Mouse (Mus musculus) lung, postnatal 10 days (tissue): ENCODE measurements around the gene Nbea.

Experiments
- DNase-seq: peaks from one replicate; pipeline ENCODE4 v3.0.0; 2021

Nbea gene

DNA sequence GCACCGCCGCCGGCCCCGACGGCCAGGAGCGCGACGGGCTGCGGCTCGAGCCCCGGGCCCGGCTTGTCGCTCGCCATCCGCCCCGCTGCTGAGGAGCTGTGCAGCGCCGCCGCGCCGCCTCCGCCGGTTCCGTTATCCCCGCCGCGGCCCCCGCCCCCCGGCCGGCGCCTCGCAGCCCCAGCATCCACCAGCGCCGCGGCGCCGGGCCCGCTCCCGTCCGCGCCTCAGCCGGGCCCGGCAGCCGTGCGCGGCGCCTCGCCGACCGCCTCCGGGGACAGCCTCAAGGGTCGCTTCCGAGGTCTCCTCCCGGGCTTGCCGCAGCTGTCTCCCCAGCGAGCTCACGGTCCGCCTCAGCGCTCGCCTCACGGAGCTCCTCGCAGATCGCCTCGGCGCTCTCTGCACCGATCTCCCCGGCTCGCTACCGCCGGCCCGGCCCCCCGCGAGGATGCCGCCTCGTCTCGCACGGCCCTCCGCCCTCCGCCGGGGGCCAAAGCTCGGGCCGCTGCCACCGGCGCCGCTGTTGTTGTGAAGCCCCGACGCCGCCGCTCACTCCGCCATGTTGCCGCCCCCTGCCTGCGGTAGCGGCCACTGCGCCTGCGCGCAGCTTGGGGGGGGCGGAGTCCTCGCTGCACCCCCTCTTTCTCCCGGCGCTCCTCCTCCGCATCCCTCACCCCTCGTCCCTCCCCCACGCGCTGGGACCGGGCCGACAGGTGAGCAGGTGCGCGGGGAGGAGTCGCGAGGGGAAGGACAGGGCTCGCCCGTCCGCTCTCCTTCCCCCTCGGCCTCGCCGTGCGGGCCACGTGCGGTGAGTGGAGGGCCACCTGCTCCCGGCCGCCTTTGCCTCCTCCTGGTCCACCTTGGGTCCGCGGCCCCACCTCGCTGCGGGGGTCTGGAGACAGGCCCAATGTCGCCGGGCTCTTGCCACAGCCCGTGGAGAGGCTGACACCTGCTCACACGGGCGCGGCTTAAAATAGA lies at the start of gene Nbea:
TSS of gene Nbea (minus strand) at position 543 of the 975 bp plus-strand sequence.
- peak; percentile 88 for DNase-seq

DNA sequence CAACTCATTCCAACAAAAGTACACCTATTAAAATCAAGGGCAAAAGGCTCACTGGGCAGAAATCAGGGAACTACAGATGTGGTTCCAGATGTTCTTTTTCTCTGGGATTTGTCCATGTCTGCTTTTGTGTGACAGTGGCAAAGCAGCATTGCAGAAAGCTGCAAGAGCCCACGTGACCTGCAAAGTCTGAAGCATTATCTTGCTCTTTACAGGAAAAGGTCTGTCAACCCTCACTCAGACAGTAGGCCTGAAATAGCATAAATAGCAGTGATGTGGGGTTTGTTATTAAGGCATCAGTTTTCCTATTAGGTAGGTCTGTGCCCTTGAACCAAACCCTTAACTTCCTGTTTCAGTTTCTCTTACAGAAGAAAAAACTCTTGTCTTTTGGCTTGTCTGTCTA lies 45.8 kb upstream of the Nbea start:
- no peak for DNase-seq

GRCm38 (mm10) chr3:56215989-56216388 lies 32.5 kb upstream of the Nbea start:
- no peak for DNase-seq

DNA sequence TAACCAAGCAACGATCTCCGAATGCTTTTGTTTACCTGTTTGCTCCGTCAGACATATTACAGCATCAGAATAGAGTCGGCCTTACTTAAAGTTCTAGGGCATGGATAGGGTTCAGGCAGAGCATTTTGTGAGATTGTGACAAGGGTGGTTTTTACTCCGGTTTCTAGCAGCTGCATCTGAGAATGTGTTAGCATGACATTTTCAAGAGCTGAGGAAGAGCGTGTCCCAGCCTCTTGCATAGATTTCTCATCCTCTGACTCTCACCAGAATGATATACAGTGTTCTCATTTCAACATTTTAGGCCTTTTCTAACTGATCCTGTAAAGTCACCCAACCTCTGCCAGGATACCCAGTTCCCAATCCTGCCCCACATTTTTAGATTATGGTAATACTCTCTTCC lies 20.5 kb upstream of the Nbea start:
- DNase-seq: no peak

DNA sequence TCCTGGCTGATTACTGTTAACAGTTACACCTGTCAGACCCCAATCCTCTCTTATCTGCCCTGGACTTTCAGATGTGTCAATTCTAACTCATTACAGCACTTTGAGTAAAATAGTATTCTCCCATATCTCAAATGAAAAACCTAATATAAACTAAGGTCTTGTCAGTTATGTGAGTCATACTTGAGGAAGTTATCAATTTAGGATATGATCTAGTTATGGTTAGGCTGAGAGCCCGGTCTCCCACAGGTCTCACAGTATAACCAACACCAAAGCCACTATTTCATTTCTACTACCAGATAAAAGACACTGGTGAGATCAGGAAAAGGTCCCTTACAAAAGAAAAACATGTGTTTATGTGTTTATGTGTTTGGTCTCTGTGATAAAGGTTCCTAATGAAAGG lies 4.7 kb upstream of the Nbea start:
- DNase-seq: no peak

GRCm38 (mm10) chr3:56187131-56187779 lies 3.8 kb upstream of the Nbea start:
- DNase-seq: no peak

DNA sequence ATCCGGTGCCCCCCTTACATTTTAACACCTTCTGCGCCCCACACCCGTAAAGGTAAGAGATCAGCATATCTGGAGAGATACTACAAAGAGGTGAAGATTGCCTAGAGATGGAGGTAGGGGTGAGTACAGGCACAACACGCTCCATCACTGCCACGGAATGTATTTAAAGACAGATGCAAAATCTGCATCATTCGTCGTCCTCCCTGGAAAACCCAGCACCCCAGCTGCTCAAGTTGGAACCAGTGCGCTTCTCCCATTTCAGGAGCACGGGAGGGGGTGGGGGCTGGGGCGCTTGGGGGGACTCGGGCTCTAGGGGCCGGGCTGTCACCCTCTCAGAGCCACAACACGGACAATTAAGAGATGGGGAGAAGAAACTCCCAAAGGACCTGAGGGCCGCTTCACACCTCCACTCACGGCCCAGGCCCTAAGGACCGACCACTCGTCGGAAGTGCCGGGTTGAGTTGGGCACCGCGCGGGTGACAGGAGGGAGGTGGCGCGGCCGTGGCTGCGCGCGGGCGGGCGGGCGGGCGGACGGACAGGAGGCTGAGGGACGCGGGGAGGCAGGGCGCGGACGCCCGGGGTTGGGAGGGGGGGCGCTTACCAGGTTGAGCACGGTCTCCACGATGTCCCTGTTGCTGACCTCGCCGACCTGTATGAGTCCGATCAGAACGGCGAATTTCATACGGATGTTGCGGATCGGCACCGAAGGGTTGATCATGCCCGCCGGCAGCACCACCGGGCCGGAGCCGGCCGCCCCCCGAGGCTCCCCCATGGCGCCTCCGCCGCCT lies 936 bp downstream of the Nbea start:
- DNase-seq: peak; percentile 24

- no peak for DNase-seq
Measured at GRCm38 (mm10) chr3:56181991-56182370, 1.5 kb downstream of the Nbea start.

DNA sequence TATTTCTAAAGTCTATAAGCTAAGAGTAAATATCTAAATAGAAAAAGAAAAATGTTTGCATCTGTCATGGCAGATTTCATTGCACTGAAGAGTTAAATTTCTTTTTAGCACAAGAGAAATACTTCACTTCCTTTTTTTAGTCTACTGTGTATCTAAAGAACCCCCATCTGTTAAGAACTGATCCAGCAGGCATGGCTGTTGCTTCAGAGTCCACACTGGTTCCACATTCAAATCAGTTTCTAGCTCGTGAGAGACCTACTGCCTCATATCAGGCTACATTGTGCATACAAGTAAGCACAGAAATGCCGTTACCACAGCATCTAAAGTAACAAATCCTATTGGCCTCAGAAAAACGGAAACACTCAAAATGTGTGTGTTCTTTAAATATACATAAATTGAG lies 2.5 kb downstream of the Nbea start:
- no peak for DNase-seq

GRCm38 (mm10) chr3:56157864-56158263 lies 25.6 kb downstream of the Nbea start:
- no peak for DNase-seq

DNA sequence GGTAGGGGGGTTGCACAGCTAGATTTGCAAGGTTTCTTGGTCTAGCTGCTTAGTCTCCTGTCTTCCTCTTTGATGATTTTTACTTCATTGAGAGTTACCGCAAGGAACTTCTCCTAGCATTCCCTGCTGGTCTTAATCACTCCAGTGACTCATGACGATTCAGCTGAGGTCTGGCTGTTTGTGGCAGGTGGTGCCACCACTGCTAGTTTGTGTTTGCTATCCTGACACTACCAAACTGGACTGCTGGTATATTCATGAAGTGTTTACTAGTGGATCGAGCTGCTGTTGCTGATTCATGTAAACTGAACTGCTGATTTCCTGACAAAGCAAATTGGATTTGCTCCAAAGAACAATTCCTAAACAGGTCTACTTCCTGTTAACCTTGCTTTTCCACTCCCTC lies 56.8 kb downstream of the Nbea start:
- no peak for DNase-seq

DNA sequence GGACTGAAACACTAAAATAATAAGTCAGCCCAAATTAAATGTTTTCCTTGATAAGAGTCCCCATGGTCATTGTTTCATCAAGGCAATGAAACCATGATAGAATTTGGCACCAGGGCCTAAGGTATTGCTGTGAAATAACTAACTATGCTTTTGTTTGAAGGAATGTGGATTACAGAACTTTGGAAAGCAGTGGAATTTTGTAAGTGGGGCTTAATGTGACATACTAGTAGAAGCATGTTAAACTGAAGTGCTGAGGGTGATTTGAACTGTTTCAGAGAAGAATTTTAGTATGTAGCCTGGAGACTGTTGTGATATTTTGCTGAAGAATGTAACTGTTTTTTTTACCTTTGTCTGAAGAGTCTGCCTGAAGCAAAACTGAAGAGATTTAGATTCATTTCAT lies 66.9 kb downstream of the Nbea start:
- no peak for DNase-seq

DNA sequence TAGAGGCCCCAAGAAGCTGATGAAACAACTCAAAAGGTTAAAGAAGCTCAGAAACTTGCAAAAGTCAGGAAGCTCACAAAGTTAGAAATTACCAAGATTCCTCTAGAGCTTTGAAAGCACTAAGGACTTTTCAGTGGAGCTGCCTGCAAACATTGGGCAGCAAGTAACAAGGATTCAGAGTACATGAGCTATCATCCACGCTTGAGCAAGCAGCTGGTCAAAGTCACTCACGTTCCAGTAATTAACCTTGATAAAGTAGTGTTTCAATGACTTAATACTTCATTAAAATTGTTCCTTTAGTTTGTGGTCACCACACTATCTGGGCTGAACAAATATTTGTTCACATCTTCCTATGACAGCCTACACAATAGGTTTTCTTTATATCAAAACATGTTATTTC lies 75.4 kb downstream of the Nbea start:
- DNase-seq: no peak

GRCm38 (mm10) chr3:56097105-56097504 lies 86.4 kb downstream of the Nbea start:
- no peak for DNase-seq

DNA sequence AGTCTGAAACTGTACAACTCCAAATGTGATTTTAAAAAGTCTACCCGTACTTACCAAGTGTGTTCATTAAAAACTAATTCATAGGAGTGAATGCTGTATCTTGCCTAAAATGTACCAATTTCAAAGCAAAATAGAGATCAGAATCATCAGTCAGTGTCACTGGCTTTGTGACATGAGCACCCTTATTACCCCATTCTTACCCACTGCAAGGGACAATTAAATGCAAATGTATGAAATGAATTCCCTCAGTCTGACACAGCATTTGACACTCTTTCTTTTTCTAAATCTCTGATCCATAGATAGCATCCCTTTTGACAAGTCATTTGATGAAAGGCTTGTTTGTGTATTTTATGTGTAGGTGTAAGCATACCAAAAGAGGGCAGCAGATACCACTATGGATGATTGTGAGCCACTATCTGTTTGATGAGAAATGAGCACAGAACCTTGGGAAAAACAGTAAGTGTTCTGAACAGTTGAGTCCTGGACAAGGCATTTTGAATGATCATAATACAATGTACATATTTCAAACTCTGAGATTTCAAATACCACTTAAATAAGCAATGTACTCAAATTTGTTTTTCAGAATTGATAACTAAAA lies 104.4 kb downstream of the Nbea start:
- peak; percentile 5 for DNase-seq

- peak; percentile 53 for DNase-seq
Measured at GRCm38 (mm10) chr3:56067849-56068248, 115.7 kb downstream of the Nbea start.

- no peak for DNase-seq
Measured at GRCm38 (mm10) chr3:56066360-56067040, 117.0 kb downstream of the Nbea start.

- DNase-seq: no peak
Measured at GRCm38 (mm10) chr3:56065234-56065633, 118.3 kb downstream of the Nbea start.

- peak; percentile 27 for DNase-seq
Measured at GRCm38 (mm10) chr3:56045659-56046336, 137.7 kb downstream of the Nbea start.

DNA sequence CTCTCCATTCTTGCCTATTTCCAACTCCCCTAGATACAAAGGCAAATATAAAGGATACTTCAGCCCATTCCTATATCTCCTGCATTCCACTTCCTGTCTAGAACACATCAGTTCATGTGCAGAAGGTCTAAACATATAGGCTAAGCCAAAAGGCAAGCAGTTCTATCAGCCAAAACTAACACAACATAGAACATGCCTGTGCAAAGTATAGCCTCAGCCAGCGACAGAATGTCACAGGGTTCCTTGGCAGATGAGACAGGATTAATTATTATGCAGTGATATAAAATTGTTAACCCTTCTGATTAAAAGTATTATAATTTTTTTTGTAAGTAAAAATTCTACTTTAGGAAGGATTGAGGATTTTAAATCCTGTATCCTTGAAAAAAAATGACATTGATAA lies 140.4 kb downstream of the Nbea start:
- DNase-seq: no peak

GRCm38 (mm10) chr3:56039494-56039893 lies 144.0 kb downstream of the Nbea start:
- no peak for DNase-seq

DNA sequence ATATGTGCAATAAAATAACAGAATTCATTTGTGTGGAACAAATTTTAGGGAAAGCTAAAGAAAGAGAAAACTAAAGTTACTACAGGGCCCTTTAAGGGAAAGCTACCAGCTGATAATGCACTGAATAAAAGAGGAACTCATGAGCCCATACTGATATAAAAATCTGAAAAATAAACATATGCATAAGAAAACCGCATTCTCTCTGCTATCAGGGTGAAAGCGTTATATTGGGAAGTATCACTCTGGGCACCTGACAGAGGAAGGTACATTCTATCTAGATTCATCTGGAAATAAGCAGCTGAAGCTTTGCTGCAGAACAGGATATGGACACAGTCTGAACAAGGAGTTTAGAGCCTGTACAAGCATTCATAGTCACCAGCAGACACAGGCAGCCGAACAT lies 148.9 kb downstream of the Nbea start:
- no peak for DNase-seq
